9 mouse cellular contexts compared by ENCODE assay signal in the genomic region with DNA sequence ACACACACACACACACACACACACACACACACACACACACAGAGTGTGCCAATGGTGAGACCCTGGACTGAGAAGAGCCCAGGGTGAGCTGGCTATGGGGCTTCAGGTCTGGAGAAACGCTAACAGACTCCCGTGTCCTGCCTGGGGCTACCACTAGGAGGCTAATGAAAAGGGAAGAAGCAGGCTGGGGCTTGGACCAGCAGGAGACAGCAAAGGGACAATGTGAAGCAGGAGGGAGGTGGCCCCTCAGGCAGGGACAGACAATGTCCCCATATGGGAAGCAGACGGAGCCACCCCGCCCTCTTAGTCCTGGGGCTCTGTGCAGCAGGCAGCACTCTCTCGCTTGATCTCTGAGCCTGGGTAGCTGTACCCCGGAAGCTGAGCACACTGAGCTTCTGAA.
DNase-seq lines count a peak whose midpoint lies in the region; ATAC-seq and TF ChIP-seq lines count a peak whose summit lies in the region.
"Had no signal": no experiment of that assay in that cellular context is flagged by ENCODE, and none has a peak within 500 bp of the region (broad histone marks: within the 10 kb centered on the region; RNA-seq: fewer than 3 reads in every experiment).

No protein-coding gene starts in this region.

- peaks cover 0 to 18% of the 10 kb centered on the region in 2 experiments; a peak in 2 of 4 replicates for H3K4me1 ChIP-seq in ES-E14 (ENCODE audit: control insufficient read depth in 2 of 2, insufficient read depth in 2 of 2, low read length in 2 of 2, poor library complexity in 1 of 2)
- H3K4me1 ChIP-seq: stomach, embryonic 15.5 days had no signal

- H3K9ac ChIP-seq in ES-E14 (ENCODE audit: insufficient read depth, low read depth, low read length, poor library complexity, severe bottlenecking), result no peak overlapping the region
- H3K9ac ChIP-seq: stomach, embryonic 15.5 days had no signal

- in situ Hi-C loops in ES-E14 (cut with MboI; ENCODE audit: low sequenced_read_pairs in 2 of 2, unreplicated experiment in 2 of 2), result no loop called here

- H3K27ac ChIP-seq in ES-E14 (ENCODE audit: insufficient read depth, low read depth, low read length, poor library complexity, severe bottlenecking), result no peak overlapping the region
- H3K27ac ChIP-seq: stomach, embryonic 15.5 days had no signal

- H3K36me3 ChIP-seq in ES-E14 (ENCODE audit: control insufficient read depth, insufficient read depth, low read length, poor library complexity, severe bottlenecking), result no peaks in the 10 kb centered on the region
- H3K36me3 ChIP-seq: stomach, embryonic 15.5 days had no signal

- ATAC-seq in granulocyte monocyte progenitor cell, adult 5-6 weeks (replicated peaks; ENCODE audit: poor library complexity, severe bottlenecking), result peak; percentile 52; the same call in 1 of the 2 replicates

- no peaks in the 10 kb centered on the region for H3K9me3 ChIP-seq in ES-E14 (ENCODE audit: control insufficient read depth, insufficient read depth, low read depth, low read length)
- H3K9me3 ChIP-seq: stomach, embryonic 15.5 days had no signal

- DNase-seq in layer of hippocampus, postnatal 10 days (ENCODE audit: low spot score in 2 of 2), result peak; percentile 61 to 62
- DNase-seq in layer of hippocampus, adult 9-10 months (ENCODE audit: low spot score), result no peak
- peak; percentile 65 for DNase-seq in ES-E14 (ENCODE audit: low read depth, low spot score)
- DNase-seq in cerebellum, adult 11-12 months, result peak; percentile 16
- DNase-seq in kidney, postnatal 4 days, result peak; percentile 86 to 89
- peak; percentile 55 for DNase-seq in retina, postnatal 7 days (ENCODE audit: low read depth, low spot score)
- DNase-seq in left cerebral cortex, adult 11 months (ENCODE audit: low spot score), result no peak

- H3K4me3 ChIP-seq in ES-E14 (ENCODE audit: insufficient read depth in 1 of 2, low read depth in 1 of 2, low read length in 2 of 2, poor library complexity in 1 of 2, severe bottlenecking in 1 of 2), result no peak overlapping the region
- H3K4me3 ChIP-seq: stomach, embryonic 15.5 days had no signal

TF ChIP-seq in ES-E14, 5 proteins besides CTCF, POLR2A, EP300 and RAD21:
- TF ChIP-seq ZNF384 (IDR thresholded peaks at IDR 0.05; ENCODE audit: low read depth, low read length), result no peak
- TF ChIP-seq ZC3H11A (IDR thresholded peaks at IDR 0.05; ENCODE audit: borderline replicate concordance, low read depth, low read length), result 0 out of 2 replicates have a peak, but pooled peaks have one; percentile 6
TF ChIP-seq in ES-E14: peak in this region for 1.

Comparison
In these comparisons a context has a peak if more than half of its experiments do, and no peak if none do; other contexts are left out.
1. DNase-seq: peak in layer of hippocampus, postnatal 10 days (2 of 2), ES-E14 (single experiment), cerebellum, adult 11-12 months (single experiment), kidney, postnatal 4 days (2 of 2) and retina, postnatal 7 days (single experiment); none in layer of hippocampus, adult 9-10 months (single experiment) and left cerebral cortex, adult 11 months (single experiment).